Mouse (Mus musculus): ENCODE results near the gene Kctd4. TPM values are rescaled to one million over a fixed set of nuclear protein-coding genes. Genes with fewer than 3 reads are reported as not detected.

Kctd4 gene
- total and polyA plus RNA-seq, 3 experiments = 0.06 TPM; not detected in 2

GRCm38 (mm10) chr14:76014331-76014730 lies 59.5 kb downstream of the Kctd4 start:
- dilution Hi-C loops (cut with MboI; ENCODE audit: extremely low pct_ligation_motif_present, extremely low pct_unique_long_range_greater_than_20kb, low sequenced_read_pairs) = no loop called here
- no peak overlapping the region for H3K9ac ChIP-seq (ENCODE audit: insufficient read depth, low read depth)
- DNase-seq (ENCODE audit: extremely low read depth) = no peak
- H3K9me3 ChIP-seq (replicated peaks; ENCODE audit: low read length) = peaks cover 2% of the 10 kb centered on the region
- H3K27me3 ChIP-seq (replicated peaks) = no peaks in the 10 kb centered on the region
- no peaks in the 10 kb centered on the region for H3K36me3 ChIP-seq (replicated peaks in 1 of 2; ENCODE audit: control insufficient read depth in 1 of 2, insufficient read depth in 1 of 2, low read length in 1 of 2)
- no peak overlapping the region for H3K4me3 ChIP-seq (replicated peaks in 1 of 3; ENCODE audit: low read depth in 2 of 3, low read length in 2 of 3, poor library complexity in 1 of 3)
- H3K79me2 ChIP-seq (replicated peaks; ENCODE audit: control insufficient read depth, extremely low read depth, insufficient read depth, poor library complexity, severe bottlenecking) = peaks cover 12% of the 10 kb centered on the region
- peaks cover 0 to 14% of the 10 kb centered on the region in 2 experiments; a peak in 2 of 4 replicates for H3K4me1 ChIP-seq (ENCODE audit: control insufficient read depth in 1 of 2, insufficient read depth in 2 of 2)
- TF ChIP-seq PAX5 (IDR thresholded peaks at IDR 0.05; ENCODE audit: low read length) (no peak), MAFK (IDR thresholded peaks at IDR 0.05; ENCODE audit: insufficient replicate concordance, low read length) (no peak), E2F4 (IDR thresholded peaks at IDR 0.05; ENCODE audit: insufficient replicate concordance, low read depth, low read length) (no peak), MAX (IDR thresholded peaks at IDR 0.05; ENCODE audit: low read length) (no peak), IRF4 (IDR thresholded peaks at IDR 0.05; ENCODE audit: low read depth, low read length) (no peak), ZNF384 (IDR thresholded peaks at IDR 0.05; ENCODE audit: low read depth, low read length) (no peak), TBP (conservative IDR thresholded peaks at IDR 0.05; ENCODE audit: low read depth, low read length) (no peak), MEF2A (IDR thresholded peaks at IDR 0.05; ENCODE audit: borderline replicate concordance, low read depth, low read length) (no peak), ELF1 (IDR thresholded peaks at IDR 0.05; ENCODE audit: low read depth, low read length) (no peak), SIN3A (IDR thresholded peaks at IDR 0.05; ENCODE audit: low read length) (no peak), HCFC1 (IDR thresholded peaks at IDR 0.05; ENCODE audit: low read depth, low read length) (no peak), CTCF (conservative IDR thresholded peaks at IDR 0.05 in 1 of 2, IDR thresholded peaks at IDR 0.05 in 1 of 2; ENCODE audit: low read depth in 2 of 2, low read length in 2 of 2) (no peak), KAT2A (IDR thresholded peaks at IDR 0.05; ENCODE audit: insufficient replicate concordance, low read length) (no peak), EP300 (IDR thresholded peaks at IDR 0.05; ENCODE audit: low read length) (no peak)
- H3K4me2 ChIP-seq (ENCODE audit: insufficient read depth, low read depth, poor library complexity, severe bottlenecking) = no peak overlapping the region
- in situ Hi-C loops (cut with MboI; ENCODE audit: low pct_ligation_motif_present, low pct_unique_long_range_greater_than_20kb, low sequenced_read_pairs) = loop anchor here (10.0 kb wide), 1 partner anchor 50 kb away; no protein-coding TSS in a partner anchor
- H3K27ac ChIP-seq (ENCODE audit: insufficient read depth, low read depth) = no peak overlapping the region

Other genes starting within 250 kb of the Kctd4 start
- gene Cog3, start 200.5 kb upstream of the Kctd4 start, total RNA-seq (2012; rRNA removed) = 15.3 and 16.3 TPM in 2 replicates
- gene Cog3, start 200.5 kb upstream of the Kctd4 start, total RNA-seq (2014; rRNA removed) = 21.0 and 21.4 TPM in 2 replicates
- gene Cog3, start 200.5 kb upstream of the Kctd4 start, polyA plus RNA-seq (2012; ENCODE audit: insufficient read length, low read depth) = 11.8 and 13.6 TPM in 2 replicates
- 10.7 and 18.2 TPM in 2 replicates for gene Slc25a30, start 168.0 kb upstream of the Kctd4 start, total RNA-seq (2012; rRNA removed)
- gene Slc25a30, start 168.0 kb upstream of the Kctd4 start, total RNA-seq (2014; rRNA removed) = 15.5 and 17.0 TPM in 2 replicates
- 8.3 and 9.6 TPM in 2 replicates for gene Slc25a30, start 168.0 kb upstream of the Kctd4 start, polyA plus RNA-seq (2012; ENCODE audit: insufficient read length, low read depth)
- gene Tpt1, start 109.9 kb upstream of the Kctd4 start, total RNA-seq (2012; rRNA removed) = 698 and 751 TPM in 2 replicates
- gene Tpt1, start 109.9 kb upstream of the Kctd4 start, total RNA-seq (2014; rRNA removed) = 1,876 and 2,057 TPM in 2 replicates
- gene Tpt1, start 109.9 kb upstream of the Kctd4 start, polyA plus RNA-seq (2012; ENCODE audit: insufficient read length, low read depth) = 1,607 and 1,716 TPM in 2 replicates
- 44.8 and 55.5 TPM in 2 replicates for gene Gtf2f2, start 55.9 kb downstream of the Kctd4 start, total RNA-seq (2012; rRNA removed)
- 118 and 135 TPM in 2 replicates for gene Gtf2f2, start 55.9 kb downstream of the Kctd4 start, total RNA-seq (2014; rRNA removed)
- gene Gtf2f2, start 55.9 kb downstream of the Kctd4 start, polyA plus RNA-seq (2012; ENCODE audit: insufficient read length, low read depth) = 87.4 and 90.6 TPM in 2 replicates
- 12.9 and 13.5 TPM in 2 replicates for gene Gpalpp1, start 155.8 kb downstream of the Kctd4 start, total RNA-seq (2012; rRNA removed)
- 25.2 and 26.1 TPM in 2 replicates for gene Gpalpp1, start 155.8 kb downstream of the Kctd4 start, total RNA-seq (2014; rRNA removed)
- 18.9 and 20.2 TPM in 2 replicates for gene Gpalpp1, start 155.8 kb downstream of the Kctd4 start, polyA plus RNA-seq (2012; ENCODE audit: insufficient read length, low read depth)
- gene Nufip1, start 155.9 kb downstream of the Kctd4 start, total RNA-seq (2012; rRNA removed) = 14.8 and 17.5 TPM in 2 replicates
- gene Nufip1, start 155.9 kb downstream of the Kctd4 start, total RNA-seq (2014; rRNA removed) = 31.7 and 32.1 TPM in 2 replicates
- gene Nufip1, start 155.9 kb downstream of the Kctd4 start, polyA plus RNA-seq (2012; ENCODE audit: insufficient read length, low read depth) = 24.6 and 28.4 TPM in 2 replicates